Mouse (Mus musculus) C2C12 (cell line): ENCODE measurements around the gene Dcun1d2. TPM values are rescaled to one million over a fixed set of nuclear protein-coding genes. Genes with fewer than 3 reads are reported as not detected.

ENCODE experiments used
- H3K27me3 ChIP-seq: one replicate; pipeline ENCODE4 v1.6.1; 2011; ENCODE audit not compliant: control insufficient read depth, insufficient read depth, insufficient read length
- H3K36me3 ChIP-seq: one replicate; pipeline ENCODE4 v1.6.1; 2011; ENCODE audit not compliant: control insufficient read depth, insufficient read depth
- H3K4me3 ChIP-seq: one replicate; pipeline ENCODE4 v1.5.1; 2011; ENCODE audit warnings: mild to moderate bottlenecking, control low read depth; ENCODE audit not compliant: poor library complexity, insufficient read depth, severe bottlenecking
- H3K79me2 ChIP-seq: one replicate; pipeline ENCODE4 v1.6.1; 2011; ENCODE audit not compliant: control insufficient read depth, insufficient read depth
- H3K79me3 ChIP-seq: one replicate; pipeline ENCODE4 v1.6.1; 2011; ENCODE audit warnings: low read depth, control low read depth
- H3ac ChIP-seq: one replicate; pipeline ENCODE3; 2011; ENCODE audit warnings: low read depth; ENCODE audit not compliant: control insufficient read depth, insufficient read length
- CEBPB ChIP-seq: IDR thresholded peaks from one replicate; pipeline ENCODE4 v1.6.1; 2011; ENCODE audit warnings: low read depth, mild to moderate bottlenecking, control low read depth, moderate library complexity
- CTCF ChIP-seq: IDR thresholded peaks from one replicate; pipeline ENCODE4 v1.5.1; 2011; ENCODE audit not compliant: control insufficient read depth, insufficient read depth, insufficient read length
- FOSL1 ChIP-seq: IDR thresholded peaks from one replicate; pipeline ENCODE4 v1.8.0; 2011; ENCODE audit warnings: mild to moderate bottlenecking, low read length; ENCODE audit not compliant: poor library complexity, insufficient read depth, severe bottlenecking
- MAX ChIP-seq: IDR thresholded peaks from one replicate; pipeline ENCODE4 v1.6.1; 2011; ENCODE audit warnings: mild to moderate bottlenecking, control low read depth
- MYOD1 ChIP-seq: IDR thresholded peaks from one replicate; pipeline ENCODE4 v1.6.1; 2011; ENCODE audit warnings: low read depth; ENCODE audit not compliant: control insufficient read depth, insufficient read length
- MYOG ChIP-seq: IDR thresholded peaks from one replicate; pipeline ENCODE4 v1.6.1; 2011; ENCODE audit not compliant: control insufficient read depth, insufficient read length; ENCODE audit errors: extremely low read depth
- USF1 ChIP-seq: IDR thresholded peaks from one replicate; pipeline ENCODE4 v1.6.1; 2011; ENCODE audit warnings: low read depth, mild to moderate bottlenecking, control low read depth, moderate library complexity
- polyA plus RNA-seq: library from polyadenylated mRNA; unstranded; fragments of >200 nt; fragmentation: generic; extraction: Trizol; gene quantifications from one replicate; pipeline ENCODE4 v1.2.1, GENCODE M21; 2012; ENCODE audit warnings: missing spikeins

The Dcun1d2 gene
- polyA plus RNA-seq, 1 experiment, result 12.2 TPM

GRCm38 (mm10) chr8:13209770-13210169, 78.2 kb downstream of the Dcun1d2 start:
- Histone ChIP-seq H3K79me2 (no peaks in the 10 kb centered on the region), H3K4me3 (no peak overlapping the region), H3K27me3 (no peaks in the 10 kb centered on the region), H3K36me3 (no peaks in the 10 kb centered on the region), H3ac (peak overlapping the region; percentile 24), H3K79me3 (no peaks in the 10 kb centered on the region)
- TF ChIP-seq FOSL1, result no peak
- TF ChIP-seq MYOG, result no peak
- TF ChIP-seq CEBPB, result no peak
- no peak for TF ChIP-seq MAX
- no peak for TF ChIP-seq CTCF
- no peak for TF ChIP-seq MYOD1
- no peak for TF ChIP-seq USF1

GRCm38 (mm10) chr8:13208627-13209355, 79.1 kb downstream of the Dcun1d2 start:
- H3K36me3 ChIP-seq, result no peaks in the 10 kb centered on the region
- no peak overlapping the region for H3K4me3 ChIP-seq
- no peaks in the 10 kb centered on the region for H3K79me3 ChIP-seq
- H3K27me3 ChIP-seq, result no peaks in the 10 kb centered on the region
- no peak overlapping the region for H3ac ChIP-seq
- TF ChIP-seq CEBPB (no peak), FOSL1 (no peak), MYOG (no peak), CTCF (peak; percentile 43), USF1 (no peak), MAX (no peak), MYOD1 (no peak)
- no peaks in the 10 kb centered on the region for H3K79me2 ChIP-seq

- Histone ChIP-seq H3K36me3 (no peaks in the 10 kb centered on the region), H3K27me3 (no peaks in the 10 kb centered on the region), H3K79me3 (no peaks in the 10 kb centered on the region), H3K4me3 (no peak overlapping the region), H3K79me2 (no peaks in the 10 kb centered on the region), H3ac (no peak overlapping the region)
- TF ChIP-seq MYOD1 (no peak), MYOG (no peak), MAX (no peak), CTCF (no peak), FOSL1 (no peak), USF1 (no peak), CEBPB (no peak)
These were observed 81.6 kb downstream of the Dcun1d2 start for GRCm38 (mm10) chr8:13206290-13206689.

Other genes with a start within 250 kb of the Dcun1d2 start
- gene Proz, start 227.2 kb downstream of the Dcun1d2 start, polyA plus RNA-seq, result 0.20 TPM
- 23.6 TPM for gene Pcid2, start 182.7 kb downstream of the Dcun1d2 start, polyA plus RNA-seq
- 37.3 TPM for gene Cul4a, start 182.5 kb downstream of the Dcun1d2 start, polyA plus RNA-seq
- gene Lamp1, start 129.0 kb downstream of the Dcun1d2 start, polyA plus RNA-seq, result 352 TPM
- gene Grtp1, start 87.5 kb downstream of the Dcun1d2 start, polyA plus RNA-seq, result 3.5 TPM
- 0.04 TPM for gene Adprhl1, start 34.0 kb downstream of the Dcun1d2 start, polyA plus RNA-seq
- 11.9 TPM for gene Tmco3, start 59 bp upstream of the Dcun1d2 start, polyA plus RNA-seq
- 124 TPM for gene Tfdp1, start 50.6 kb upstream of the Dcun1d2 start, polyA plus RNA-seq
- not detected for gene Atp4b, start 108.7 kb upstream of the Dcun1d2 start, polyA plus RNA-seq
- not detected for gene Grk1, start 117.0 kb upstream of the Dcun1d2 start, polyA plus RNA-seq
- not detected for gene Tmem255b, start 147.1 kb upstream of the Dcun1d2 start, polyA plus RNA-seq
- gene Gas6, start 206.4 kb upstream of the Dcun1d2 start, polyA plus RNA-seq, result 0.73 TPM